Mouse (Mus musculus) urinary bladder, postnatal 36 days (tissue): ENCODE results near the gene Thsd4.
A peak's percentile ranks its signal among the peaks of the same experiment; 100 is the strongest.
"Not testable (repeated sequence)": the region's sequence is repeated elsewhere in the genome, so short reads cannot be mapped to it uniquely, and the experiment has no call there.

Experiments used
- DNase-seq, 2 experiments: peaks; one replicate each; pipeline ENCODE4 v3.0.0; 2022; ENCODE audit warnings: low spot score in 2 of 2, mixed read lengths in 1 of 2

Thsd4 gene

GRCm38 (mm10) chr9:60309786-60310711, 211.8 kb downstream of the Thsd4 start:
- DNase-seq = peak; percentile 33 to 65

DNA sequence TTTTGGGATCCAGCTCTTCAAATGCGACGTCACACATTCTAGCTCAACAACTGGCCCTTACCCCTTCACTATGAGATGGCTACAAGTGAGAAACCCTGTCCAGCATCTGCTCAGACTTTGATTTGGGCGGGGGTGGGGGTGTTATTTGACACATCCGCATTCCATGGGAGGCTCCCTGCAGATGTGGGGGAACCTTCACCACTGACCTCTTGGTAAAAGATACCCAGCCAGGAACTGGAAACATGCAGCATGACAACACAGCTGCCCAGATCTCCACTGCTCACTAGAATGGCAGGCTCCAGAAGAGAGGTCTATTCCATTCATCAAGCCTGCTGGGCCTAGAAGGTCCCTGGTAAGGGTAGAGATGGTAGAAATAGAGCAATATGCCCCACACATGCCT, 213.7 kb downstream of the Thsd4 start:
- no peak for DNase-seq

- DNase-seq = no peak
Observed at GRCm38 (mm10) chr9:60307469-60307868, 214.4 kb downstream of the Thsd4 start.

DNA sequence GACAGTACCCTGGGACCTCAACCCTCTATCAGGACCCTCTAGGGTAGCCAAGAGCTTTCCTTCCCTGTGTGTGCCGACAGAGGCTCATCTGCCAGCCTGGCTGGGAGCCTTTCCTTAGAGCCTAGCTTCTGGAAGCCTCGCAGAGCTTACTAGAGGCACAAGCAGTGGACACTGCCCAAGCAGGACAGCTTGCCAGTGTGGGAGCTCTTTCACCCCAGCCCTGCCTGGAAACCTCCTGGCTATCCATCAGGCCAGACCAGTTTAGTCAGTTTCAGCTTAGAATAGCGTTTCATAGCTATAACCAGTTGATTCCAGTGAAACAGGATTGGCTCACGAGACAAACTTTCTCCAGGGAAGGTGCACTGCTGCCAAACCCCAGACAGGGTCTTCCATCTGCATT, 215.6 kb downstream of the Thsd4 start:
- DNase-seq = peak; percentile 41 to 54

DNA sequence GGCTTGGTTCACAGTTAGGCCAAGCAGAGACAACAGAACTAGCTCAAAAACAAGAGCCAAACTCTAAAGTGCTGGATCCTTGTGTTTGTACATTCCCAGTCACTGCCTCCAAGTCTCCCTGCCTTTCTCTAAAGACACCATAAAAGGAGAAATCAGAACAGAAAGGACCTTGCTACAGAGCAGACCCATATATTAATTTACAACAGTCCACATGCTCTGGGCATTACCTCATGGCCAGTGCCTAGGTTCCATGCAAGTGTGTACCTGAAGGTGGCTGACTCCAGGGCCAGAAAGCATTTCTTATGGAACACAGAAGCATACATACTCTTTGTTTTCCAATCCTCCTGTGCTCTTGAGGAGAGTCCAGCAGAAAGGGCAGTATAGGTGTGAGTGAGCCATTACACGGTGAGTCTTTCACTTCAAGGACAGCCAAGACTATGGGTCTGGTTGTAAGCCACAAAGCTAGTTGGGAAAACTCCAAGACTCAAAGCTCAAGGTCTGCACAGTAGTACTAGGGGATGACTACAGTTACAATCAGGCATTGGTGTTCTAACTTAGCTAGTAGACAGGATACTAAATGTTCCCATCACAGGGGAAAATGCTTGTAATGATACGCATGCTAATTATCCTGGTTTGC, 216.5 kb downstream of the Thsd4 start:
- no peak for DNase-seq

DNA sequence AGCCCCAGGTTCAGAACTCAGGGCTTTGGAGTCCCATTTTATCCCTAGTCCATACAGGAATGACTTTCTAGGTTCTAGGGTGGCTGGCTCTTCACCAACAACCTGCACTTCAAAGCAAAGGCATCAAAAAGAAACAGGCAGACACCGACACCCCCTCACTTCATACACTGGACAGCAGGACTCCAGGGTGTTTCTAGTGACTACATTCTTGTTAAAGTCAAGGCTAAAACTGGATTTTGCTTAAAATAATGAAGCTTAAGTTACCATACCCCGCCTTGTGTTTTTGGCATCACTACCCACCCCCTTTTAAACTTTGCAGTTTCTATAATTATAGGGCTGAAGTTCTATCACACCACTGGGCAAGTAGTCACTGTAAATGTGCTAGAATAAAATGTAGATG, 225.6 kb downstream of the Thsd4 start:
- no peak for DNase-seq

DNA sequence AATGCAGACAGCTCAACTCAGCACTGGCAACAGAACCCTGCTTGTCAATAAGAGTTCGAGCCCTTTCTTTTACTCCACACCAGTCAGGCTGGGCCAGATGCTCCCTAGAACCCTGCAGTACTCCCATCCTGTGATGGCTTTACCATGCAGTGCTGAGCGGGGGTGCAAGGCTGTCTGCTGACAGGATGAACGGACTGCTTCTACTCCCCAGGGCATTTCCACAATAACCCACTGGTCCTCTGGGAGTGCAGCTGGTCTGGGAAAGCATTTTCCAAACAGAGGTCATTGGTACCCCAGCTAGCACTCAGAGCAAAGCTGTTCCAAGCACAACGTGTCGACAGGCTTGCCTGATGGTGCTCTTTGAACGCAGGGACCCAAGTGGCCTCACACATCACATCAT, 226.6 kb downstream of the Thsd4 start:
- no peak for DNase-seq

GRCm38 (mm10) chr9:60293129-60293528, 228.7 kb downstream of the Thsd4 start:
- no peak for DNase-seq

DNA sequence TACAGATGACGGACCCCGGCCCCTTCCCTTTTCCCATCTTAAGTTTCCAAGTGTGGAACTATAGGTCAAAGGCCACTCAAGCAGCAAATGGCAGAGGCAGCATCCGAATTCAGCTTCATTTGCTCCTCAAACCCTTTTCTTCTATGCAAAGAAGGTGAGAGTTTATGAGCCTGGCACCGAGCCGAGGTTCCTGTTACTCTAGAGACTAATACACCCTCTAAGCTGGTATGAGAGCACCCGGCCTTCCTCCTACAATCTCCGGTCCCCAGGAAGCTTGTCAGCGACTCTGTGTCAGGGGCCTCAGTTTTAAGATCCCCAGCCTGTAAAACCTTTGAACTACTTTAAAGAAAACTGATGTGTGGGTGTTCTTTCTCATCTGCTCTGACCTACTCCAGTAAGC, 231.1 kb downstream of the Thsd4 start:
- DNase-seq = no peak

DNA sequence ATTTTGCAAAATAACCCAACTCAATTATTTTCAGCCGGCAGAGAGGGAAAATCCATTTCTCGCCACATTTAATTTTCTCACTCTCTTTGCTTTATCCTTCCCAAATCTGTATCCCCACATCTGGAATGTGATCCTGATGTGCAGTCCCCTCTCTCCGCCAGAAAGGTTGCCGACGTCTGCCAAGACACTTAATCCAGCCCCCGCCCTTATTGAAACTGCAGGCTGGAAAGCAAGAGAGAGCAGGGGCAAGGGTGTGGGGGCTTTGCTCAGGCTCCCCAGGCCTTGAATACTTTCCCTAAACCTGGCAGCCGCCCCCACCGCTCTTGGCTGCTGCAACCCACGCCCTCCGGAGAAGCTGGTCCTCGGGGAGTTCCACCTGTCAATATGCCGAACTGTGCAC, 233.1 kb downstream of the Thsd4 start:
- DNase-seq = no peak

- no peak for DNase-seq
Observed at GRCm38 (mm10) chr9:60286390-60286789, 235.5 kb downstream of the Thsd4 start.

- DNase-seq = no peak
Observed at GRCm38 (mm10) chr9:60285047-60285462, 236.8 kb downstream of the Thsd4 start.

GRCm38 (mm10) chr9:60284318-60284717, 237.5 kb downstream of the Thsd4 start:
- no peak for DNase-seq

- no peak for DNase-seq
Observed at GRCm38 (mm10) chr9:60283546-60283945, 238.3 kb downstream of the Thsd4 start.

- DNase-seq = peak in 1 of 2 experiments; percentile 30
Observed at GRCm38 (mm10) chr9:60281281-60281680, 240.6 kb downstream of the Thsd4 start.

GRCm38 (mm10) chr9:60280786-60281185, 241.1 kb downstream of the Thsd4 start:
- no peak for DNase-seq

- DNase-seq = peak in 1 of 2 experiments; percentile 22
Observed at GRCm38 (mm10) chr9:60279556-60279955, 242.3 kb downstream of the Thsd4 start.

DNA sequence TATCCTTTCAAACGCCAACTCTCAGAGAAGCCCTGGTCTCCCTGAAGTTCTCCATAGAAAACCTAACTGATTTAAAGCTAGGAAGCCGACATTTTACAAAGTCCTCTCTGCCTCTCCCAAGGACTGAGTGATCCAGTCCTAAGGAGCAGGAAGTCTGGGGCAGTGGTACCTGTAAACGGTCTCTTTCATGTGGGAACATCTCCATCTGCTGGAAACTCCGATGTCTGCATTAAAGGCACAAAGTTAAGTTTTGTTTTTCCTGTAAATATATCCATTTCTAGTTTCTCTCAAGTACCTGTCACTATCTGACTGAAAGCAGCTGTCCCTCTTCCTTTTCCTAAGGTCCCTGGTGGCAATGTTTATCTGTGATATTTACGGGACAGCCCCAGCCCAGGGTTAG, 245.5 kb downstream of the Thsd4 start:
- no peak for DNase-seq

DNA sequence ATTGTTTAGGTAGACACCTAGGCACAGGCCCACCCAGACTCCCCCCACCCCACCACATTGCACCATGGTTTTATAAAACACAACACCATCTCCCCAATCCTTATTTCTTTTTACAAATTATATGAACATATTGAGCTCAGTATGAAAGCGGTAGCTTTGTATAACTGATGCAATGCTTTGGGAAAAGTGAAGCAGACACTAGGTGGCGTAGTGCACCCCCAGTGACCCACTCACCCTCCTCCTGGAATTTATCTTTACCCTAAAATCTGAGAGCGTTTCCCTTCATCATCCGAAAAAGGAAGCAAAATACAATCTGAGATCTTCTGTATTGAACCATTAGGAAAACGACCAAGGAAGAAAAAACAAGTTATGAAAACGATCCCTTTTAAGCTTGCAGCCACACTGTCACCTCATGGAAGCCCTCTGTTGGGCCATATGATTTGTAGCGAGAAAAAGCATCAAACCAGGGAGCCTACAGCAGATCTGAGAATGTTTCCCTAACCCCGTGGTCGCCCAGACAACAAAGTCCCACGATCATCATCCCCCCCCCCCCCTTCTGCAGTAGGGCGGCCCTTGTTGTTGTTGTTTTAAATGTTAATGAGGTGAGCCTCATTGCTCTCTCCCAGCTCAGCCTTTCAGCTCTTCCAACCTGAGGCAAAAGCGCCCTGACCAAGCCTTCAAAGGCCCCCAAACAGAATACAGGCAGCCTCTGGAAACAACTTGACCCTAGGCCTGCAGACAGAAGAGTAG, 246.3 kb downstream of the Thsd4 start:
- no peak for DNase-seq

DNA sequence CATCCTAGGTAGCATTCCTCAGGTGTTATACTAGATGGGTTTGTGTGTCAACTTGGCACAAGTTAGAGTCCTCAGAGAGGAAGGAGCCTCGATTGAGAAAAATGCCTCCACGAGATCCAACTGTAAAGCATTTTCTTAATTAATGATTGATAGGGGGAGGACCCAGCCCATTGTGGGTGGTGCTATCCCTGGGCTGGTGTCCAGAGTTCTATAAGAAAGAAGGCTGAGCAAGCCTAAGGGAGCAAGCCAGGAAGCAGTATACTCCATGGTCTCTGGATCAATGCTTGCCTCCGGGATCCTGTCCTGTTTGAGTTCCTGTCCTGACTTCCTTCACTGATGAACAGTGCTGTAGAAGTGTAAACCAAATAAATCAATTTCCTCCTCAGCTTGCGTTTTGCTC, 247.3 kb downstream of the Thsd4 start:
- no peak for DNase-seq

DNA sequence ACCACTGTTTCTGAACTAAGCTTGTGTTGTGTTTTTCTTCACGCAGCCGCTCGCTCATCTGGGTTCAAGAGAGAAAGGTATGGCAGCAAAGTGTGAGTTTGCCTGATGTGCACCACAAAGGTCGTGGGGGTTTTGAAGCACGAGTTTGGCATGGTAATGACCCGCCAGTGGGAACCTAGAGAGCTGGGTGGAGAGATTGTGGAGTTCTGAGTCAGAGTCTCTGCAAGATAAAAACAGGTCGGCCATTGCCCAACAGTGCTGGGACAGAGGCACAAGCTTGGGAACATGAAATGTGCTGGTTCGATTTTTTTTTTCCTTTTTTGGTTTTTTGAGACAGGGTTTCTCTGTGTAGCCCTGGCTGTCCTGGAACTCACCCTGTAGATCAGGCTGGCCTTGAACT, 249.5 kb downstream of the Thsd4 start:
- not testable (repeated sequence) for DNase-seq

DNA sequence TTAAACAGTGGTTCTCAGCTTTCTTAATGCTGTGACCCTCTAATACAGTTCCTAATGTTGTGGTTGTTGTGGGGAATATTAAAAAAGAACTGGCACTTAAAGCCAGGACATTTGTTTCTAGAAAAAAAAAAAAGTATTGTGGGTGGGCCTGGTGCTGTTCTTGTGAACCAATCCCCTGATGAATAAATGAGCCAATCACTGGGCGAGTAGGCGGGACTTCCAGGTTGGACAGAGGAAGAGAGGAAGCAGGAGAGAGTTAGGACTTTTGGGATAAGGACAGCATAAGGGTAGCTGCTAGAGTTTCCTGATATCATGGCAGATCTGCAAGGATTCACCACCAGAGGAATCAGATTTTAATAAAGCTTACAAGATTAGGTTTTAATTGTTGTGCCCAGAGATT, 249.9 kb downstream of the Thsd4 start:
- DNase-seq = no peak
